Mouse (Mus musculus): Measurements from ENCODE around the gene Bptf. TPM values are rescaled to one million over a fixed set of nuclear protein-coding genes. Genes with fewer than 3 reads are reported as not detected.

The Bptf gene
- total RNA-seq, 2 experiments from 2014 or later, result 67.3 to 68.2 TPM

DNA sequence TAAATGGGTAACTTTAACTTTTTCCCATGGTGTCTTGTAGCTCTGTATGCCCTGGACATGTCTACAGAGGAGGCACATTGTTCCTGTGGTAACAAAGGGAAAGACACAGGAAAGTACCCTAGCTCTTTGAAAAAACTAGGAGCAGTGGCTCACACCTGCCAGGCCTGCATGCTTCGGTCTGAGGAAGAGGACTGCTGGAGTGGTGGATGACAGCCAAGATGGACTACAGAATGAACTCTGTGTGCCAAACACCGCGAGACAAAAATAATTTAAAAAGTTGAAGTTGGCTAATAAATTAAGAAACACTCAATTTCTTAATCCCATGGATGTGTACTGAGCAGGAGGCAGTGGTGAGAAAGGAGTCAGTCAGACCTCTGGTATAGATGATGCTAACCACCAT lies 90.5 kb downstream of the Bptf start:
- intact Hi-C loops (cut with DNase I), result no loop called here
- H3K27ac ChIP-seq, result no peak overlapping the region
- DNase-seq (ENCODE audit: extremely low spot score in 1 of 2, low spot score in 2 of 2), result no peak
- TF ChIP-seq CTCF (IDR thresholded peaks at IDR 0.05), result no peak
- H3K4me3 ChIP-seq, result no peak overlapping the region

DNA sequence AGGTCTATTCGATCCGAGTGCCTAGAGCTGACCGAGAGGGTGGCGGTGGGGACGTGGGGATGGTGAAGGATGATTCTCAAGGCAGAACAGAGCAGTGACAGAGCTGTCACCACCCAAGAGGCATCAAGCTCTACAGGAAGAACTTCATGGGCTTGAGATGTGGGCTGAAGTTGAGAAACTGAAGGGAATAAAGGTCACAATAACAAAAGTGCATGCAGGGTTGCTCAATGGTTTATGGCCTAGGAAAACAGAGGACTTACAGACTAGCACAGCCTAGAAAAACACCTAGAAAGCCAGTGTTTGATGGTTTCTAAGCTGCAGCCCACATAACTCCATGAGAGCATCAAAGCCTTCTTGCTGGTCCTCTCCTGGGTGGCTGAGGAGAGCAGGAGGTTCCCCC lies 92.5 kb downstream of the Bptf start:
- H3K4me3 ChIP-seq, result no peak overlapping the region
- no peak for DNase-seq (ENCODE audit: extremely low spot score in 1 of 2, low spot score in 2 of 2)
- intact Hi-C loops (cut with DNase I), result no loop called here

DNA sequence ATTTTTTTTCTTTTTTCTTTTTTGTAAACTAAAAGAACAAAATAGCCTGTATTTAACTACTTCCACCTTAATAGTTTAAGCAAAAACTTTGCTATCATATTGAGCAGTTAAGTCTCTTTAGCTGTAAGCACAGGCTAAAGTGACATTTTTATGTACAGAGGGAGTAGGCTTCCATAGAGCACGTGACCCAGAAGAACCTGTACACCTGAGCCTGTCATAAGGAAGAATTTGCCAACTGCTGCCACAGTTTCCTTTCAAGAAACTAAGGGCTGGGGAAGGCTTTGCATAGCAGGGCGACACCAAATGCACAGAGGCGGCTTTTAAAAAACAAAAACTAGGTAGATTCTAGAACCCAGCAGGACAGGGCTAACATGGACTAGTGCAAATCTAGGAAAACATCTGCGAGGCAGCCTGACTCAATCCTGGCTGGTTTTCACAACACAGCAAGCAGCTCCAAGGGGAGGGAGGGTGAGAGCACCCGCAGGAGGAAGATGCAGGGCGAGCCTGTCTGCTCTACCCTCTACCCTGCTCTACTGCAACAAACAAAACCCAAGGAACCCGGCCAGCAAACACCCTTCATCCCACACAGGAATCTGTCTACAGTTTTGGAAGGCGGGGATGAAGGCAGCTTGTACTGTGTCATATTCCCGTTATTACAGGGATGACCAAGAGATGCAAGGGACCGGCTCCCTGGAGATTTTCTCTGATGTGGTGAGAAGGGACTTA lies 97.7 kb downstream of the Bptf start:
- no peak for TF ChIP-seq CTCF (IDR thresholded peaks at IDR 0.05)
- DNase-seq (ENCODE audit: extremely low spot score in 1 of 2, low spot score in 2 of 2), result no peak
- Histone ChIP-seq H3K27ac (no peak overlapping the region), H3K4me3 (no peak overlapping the region)
- intact Hi-C loops (cut with DNase I), result no loop called here

More for the DNA sequence above, 92.5 kb downstream of the Bptf start:
- no peak overlapping the region for H3K27ac ChIP-seq
- no peak for TF ChIP-seq CTCF (IDR thresholded peaks at IDR 0.05)

DNA sequence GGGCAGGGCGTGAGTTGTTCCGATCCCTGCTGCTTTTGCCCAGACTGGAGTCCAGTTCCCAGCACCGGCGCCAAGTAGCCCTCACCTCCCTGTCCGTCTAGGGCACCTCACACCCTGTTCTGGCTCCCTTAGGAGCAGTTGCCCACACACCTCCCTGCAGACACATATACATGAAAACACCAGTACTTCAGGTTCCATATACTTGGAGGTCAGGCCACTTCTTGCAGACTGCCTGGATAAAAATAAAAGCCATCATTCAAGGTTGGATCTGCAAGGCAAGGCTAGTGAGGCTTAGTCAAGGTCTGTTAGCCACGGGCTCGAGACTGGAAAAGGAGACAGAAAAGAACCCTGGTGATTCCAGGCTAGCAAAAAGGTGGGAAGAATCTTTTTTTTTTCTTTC lies 100.3 kb downstream of the Bptf start:
- intact Hi-C loops (cut with DNase I), result no loop called here
- DNase-seq (ENCODE audit: extremely low spot score in 1 of 2, low spot score in 2 of 2), result no peak
- TF ChIP-seq CTCF (IDR thresholded peaks at IDR 0.05), result no peak
- no peak overlapping the region for H3K27ac ChIP-seq
- H3K4me3 ChIP-seq, result no peak overlapping the region

DNA sequence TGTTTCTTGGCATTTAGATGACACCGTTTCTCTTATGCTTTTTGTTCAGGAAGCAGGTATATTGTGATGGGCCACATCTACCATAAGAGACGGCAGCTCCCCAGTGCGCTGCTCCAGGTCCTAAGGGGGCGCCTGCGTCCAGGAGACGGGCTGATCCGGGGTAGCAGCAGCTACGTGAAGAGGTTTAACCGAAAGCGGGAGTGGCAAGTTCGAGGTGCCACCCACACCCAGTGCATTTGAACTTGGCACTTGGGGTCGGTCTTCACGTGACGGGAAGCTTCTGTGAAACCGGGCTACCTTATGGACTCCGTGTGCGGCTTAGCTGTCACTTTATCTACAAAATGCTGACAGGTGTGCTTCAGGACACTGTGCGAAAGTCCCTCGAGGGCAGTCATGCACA lies 102.4 kb downstream of the Bptf start:
- H3K4me3 ChIP-seq, result no peak overlapping the region
- no peak for TF ChIP-seq CTCF (IDR thresholded peaks at IDR 0.05)
- no peak for DNase-seq (ENCODE audit: extremely low spot score in 1 of 2, low spot score in 2 of 2)
- intact Hi-C loops (cut with DNase I), result loop anchor here (5.0 kb wide), 1 partner anchor 242 kb away; the partner anchor contains the start of genes Cep95 and Ddx5
- H3K27ac ChIP-seq, result no peak overlapping the region

DNA sequence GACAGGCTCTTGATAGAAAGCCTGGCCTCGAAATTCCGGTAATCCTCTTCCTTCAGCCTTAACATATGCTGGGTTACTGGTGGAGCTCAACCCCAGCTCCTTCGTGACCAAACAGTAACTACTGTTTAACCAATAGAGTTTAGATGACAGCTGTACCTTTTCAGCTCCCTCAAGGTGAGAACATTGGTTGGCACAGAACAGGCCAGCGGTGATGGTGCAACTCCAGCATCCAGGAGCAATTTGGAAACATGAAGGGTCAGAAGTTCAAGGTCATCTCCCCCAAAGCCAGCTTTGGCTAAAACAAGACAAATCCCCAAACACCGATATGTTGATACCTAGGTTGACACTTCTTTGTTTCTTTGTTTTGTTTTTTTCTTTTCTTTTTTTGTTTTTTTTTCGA lies 103.2 kb downstream of the Bptf start:
- H3K27ac ChIP-seq, result no peak overlapping the region; the same call in 1 of the 2 replicates
- intact Hi-C loops (cut with DNase I), result loop anchor here (5.0 kb wide), 1 partner anchor 241 kb away; the partner anchor contains the start of genes Cep95 and Ddx5
- TF ChIP-seq CTCF (IDR thresholded peaks at IDR 0.05), result no peak

DNA sequence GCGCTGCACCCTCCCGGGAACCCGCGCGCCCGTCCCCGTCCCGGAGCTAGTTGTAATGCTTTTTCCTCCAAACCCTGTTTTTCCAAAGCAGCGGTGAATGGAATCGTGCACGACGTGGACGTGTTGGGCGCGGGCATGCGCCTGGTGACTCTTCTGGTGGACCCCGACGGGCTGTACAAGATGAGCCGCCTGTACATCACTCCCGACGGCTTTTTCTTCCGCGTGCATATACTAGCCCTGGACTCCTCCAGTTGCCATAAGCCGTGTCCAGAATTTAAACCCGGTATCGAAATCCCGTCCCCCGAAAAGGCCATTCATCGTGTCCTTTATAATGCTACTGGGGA lies 103.7 kb downstream of the Bptf start:
- DNase-seq (ENCODE audit: extremely low spot score in 1 of 2, low spot score in 2 of 2), result no peak
- H3K27ac ChIP-seq, result peak overlapping the region; percentile 81
- H3K4me3 ChIP-seq, result peak overlapping the region; percentile 71
- intact Hi-C loops (cut with DNase I), result loop anchor here (5.0 kb wide), 1 partner anchor 241 kb away; the partner anchor contains the start of genes Cep95 and Ddx5
- no peak for TF ChIP-seq CTCF (IDR thresholded peaks at IDR 0.05)

More for the DNA sequence above, 103.2 kb downstream of the Bptf start:
- no peak for DNase-seq (ENCODE audit: extremely low spot score in 1 of 2, low spot score in 2 of 2)
- H3K4me3 ChIP-seq, result peak overlapping the region; percentile 71

DNA sequence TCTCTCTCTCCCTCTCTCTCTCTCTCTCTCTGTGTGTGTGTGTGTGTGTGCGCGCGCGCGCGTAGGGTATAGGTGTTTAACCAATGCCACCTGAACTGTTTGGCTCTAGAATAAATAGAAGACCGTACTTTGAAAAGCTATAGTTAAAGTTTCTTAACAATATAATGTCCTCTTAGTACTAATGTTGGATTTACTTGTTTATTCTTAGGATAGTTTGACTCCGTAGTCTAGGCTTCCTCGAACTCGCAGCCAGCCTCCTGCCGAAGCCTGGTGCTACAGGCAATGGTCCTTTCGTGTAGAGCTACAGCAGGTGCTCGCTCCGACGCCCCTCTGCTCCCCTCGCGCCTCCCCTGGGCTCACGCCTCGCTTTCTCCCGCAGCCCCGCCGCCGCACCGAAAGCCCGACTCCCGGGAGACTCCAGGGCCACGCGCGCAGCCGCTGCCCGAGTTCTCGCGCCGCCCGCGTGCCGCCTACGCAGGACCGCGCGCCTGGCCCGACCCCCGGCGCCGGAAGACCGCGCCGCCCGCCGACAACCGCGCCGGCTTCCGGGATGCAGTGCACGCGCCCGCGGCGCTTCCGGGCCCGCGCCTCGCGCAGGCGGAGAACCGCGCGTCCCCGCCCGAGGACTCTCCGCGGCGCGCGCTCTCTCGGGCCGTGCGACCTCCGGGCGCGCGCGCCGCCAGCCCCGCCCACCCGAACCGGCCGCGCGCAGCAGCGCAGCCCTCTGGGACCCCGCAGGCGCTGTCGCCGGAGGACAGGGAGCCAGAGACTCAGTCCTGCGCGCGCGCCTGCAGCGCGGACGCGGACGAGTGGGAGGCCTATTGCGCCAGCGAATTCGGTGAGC lies 104.3 kb downstream of the Bptf start:
- peak overlapping the region; percentile 71 for H3K4me3 ChIP-seq
- TF ChIP-seq CTCF (IDR thresholded peaks at IDR 0.05), result no peak
- intact Hi-C loops (cut with DNase I), result loop anchor here (1.0 to 5.0 kb wide), 2 partner anchors 14 to 240 kb away; partner anchors contain the start of genes Cep95 and Ddx5
- H3K27ac ChIP-seq, result peak overlapping the region; percentile 83
- peak; percentile 83 to 88 for DNase-seq (ENCODE audit: extremely low spot score in 1 of 2, low spot score in 2 of 2)

DNA sequence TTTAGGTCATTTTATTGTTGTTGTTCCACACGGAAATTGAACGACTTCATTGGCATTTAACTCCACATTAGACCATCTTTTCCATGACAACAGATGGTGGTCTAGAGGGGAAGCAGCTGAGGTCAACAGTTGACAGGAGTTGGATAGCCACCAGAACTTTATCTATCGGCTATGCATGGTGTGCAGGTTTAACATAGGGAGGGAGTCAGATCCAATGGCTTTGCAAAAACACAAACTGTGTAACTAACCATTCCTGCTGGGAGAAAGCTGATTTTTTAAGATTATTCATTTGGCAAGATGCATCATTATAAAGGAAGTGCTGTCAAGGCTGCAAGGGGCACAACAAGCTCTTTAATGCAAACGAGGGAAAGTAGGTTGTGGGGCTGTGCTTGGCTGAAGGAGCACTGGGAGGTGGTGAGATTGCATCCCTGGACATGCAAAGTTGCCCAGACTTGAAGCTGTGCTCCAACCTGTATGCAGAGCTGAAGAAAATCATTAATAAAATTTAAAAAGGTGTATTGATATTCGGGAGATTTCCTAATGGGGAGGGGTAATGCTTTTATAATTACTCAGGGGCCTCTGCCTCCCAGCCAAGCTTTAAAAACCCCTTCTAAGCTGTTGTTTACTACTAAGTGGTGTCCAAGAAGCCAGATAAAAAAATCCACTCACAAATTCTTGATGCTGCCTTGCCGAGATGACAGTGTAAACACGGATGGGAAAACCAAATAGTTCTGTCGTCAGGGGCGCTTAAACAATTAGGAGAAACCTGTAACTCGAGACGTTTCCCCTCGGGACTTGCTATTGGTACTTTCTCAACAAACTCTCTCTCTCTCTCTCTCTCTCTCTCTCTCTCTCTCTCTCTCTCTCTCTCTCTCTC lies 105.1 kb downstream of the Bptf start:
- intact Hi-C loops (cut with DNase I), result loop anchor here (1.0 to 5.0 kb wide), 2 partner anchors 13 to 239 kb away; partner anchors contain the start of genes Cep95 and Ddx5
- no peak for TF ChIP-seq CTCF (IDR thresholded peaks at IDR 0.05)
- no peak overlapping the region for H3K27ac ChIP-seq
- H3K4me3 ChIP-seq, result no peak overlapping the region
- no peak for DNase-seq (ENCODE audit: extremely low spot score in 1 of 2, low spot score in 2 of 2)

DNA sequence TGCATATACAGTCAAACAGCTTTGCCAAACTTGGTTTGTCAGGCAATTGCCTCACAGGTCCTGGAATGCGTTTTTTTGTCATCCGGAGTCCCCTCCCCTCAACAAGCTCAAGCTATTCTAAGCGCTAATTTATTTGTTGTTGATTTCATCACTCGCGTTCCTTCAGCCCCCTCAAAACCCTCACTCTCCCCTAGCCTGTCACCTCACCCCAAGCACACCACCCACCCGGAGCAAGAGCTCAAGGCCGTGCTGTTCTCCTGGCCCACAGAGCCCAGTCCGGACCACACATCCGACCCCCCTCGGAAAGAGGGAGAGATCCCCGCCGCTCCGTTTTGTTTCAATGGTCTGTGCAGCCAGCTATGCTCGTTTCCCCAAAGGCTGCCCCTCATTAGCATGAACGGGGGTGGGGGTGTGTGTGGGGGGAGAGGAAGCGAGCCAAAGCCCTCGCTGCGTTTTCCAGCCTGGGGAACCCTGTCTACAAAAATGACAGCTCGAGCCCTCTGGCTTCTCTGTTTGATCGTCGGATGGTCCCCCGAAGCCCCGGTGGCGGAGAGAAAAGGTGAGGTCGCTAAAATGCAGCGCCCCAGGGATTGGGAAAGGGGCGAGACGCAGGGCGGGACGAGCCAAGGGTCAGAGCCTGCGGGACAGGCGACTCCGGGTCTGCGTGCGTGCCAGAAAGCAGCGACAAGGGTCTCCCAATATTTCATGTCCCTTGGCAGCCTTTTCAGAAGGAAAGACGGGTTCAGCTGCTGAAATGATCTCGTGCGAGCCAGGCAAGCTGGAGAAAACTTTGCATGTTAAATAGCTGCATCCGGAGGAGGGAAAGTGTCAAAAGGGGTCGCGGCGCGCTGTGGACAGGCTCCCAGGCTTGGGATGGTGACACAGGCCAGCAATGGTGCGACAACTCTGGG lies 106.3 kb downstream of the Bptf start, which contains the start of gene 1810010H24Rik:
1810010H24Rik (plus strand) TSS at position 271 of the 911 bp plus-strand sequence.
- no peak for TF ChIP-seq CTCF (IDR thresholded peaks at IDR 0.05)
- DNase-seq (ENCODE audit: extremely low spot score in 1 of 2, low spot score in 2 of 2), result no peak
- intact Hi-C loops (cut with DNase I), result loop anchor here (5.0 kb wide), 1 partner anchor 238 kb away; the partner anchor contains the start of genes Cep95 and Ddx5
- H3K4me3 ChIP-seq, result peak within 1 kb of the TSS; percentile 51
- H3K27ac ChIP-seq, result peak within 1 kb of the TSS; percentile 22; the same call in 1 of the 2 replicates

All from left cerebral cortex, adult 2 months (tissue).